Mouse (Mus musculus): ENCODE results near the gene 4930402H24Rik.

4930402H24Rik gene

DNA sequence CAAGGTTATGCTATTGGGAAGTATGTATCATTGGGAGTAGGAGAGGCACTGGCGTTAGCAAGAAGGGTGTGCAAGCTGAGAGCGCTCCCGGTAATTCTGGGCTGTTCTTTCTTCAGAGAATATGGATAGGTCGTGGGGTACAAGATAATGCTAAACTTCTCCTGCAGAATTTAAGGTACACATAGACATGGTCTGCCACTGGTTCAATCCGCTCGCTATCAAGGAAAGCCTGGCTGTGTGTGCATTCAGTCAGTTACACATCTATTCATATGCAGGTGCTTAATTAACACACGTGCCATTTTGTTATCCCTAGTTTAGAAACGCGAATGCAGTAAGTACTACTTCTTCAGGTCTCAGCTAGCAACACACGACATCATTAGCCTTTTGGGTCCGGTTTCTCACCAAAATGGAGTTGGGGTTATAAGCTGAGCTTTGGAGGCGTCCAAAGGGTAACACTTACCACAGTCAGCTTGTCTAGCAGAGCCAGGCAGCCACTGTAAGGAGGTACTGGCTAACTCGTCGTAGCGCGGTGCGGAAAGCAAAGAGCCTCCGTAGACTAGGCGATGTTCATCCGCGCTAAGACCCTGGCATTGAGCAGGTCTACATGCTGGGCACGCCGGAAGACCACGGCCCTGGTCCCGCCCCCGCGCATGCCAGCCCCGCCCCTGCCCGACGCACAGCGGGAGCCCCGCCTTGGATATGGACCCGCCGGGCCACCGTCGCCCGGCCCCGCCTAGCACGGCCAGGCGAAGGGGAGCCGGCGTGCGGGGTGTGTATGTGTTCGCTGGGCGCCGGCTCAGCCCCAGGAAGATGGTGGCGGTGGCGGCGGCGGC is at the start of gene 4930402H24Rik, which contains the start of gene Atrn:
Gene 4930402H24Rik, minus strand, starts transcription at position 656 of the 833 bp plus-strand sequence.
Gene Atrn, plus strand, starts transcription at position 745 of the 833 bp plus-strand sequence.
- DNase-seq: peak; percentile 88

DNA sequence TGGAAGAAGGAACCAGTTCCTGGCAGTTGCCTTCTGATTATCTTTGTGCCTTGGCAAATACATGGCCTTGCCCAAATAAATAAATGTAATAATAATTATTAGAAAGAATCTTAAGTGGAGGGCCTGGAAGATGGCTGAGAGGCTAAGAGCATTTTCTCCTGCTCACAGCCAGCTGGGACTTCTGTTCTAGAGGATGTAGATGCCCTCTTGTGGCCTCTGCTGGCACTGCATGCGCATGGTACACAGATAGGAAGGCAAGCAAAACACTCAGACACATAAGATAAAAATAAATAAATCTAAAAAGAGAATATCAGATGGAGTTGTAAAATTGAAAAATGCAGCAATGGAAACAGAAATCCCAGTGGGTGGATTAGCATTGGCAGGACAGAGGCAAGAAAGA is 44.3 kb upstream of the 4930402H24Rik start:
- DNase-seq: peak; percentile 80

DNA sequence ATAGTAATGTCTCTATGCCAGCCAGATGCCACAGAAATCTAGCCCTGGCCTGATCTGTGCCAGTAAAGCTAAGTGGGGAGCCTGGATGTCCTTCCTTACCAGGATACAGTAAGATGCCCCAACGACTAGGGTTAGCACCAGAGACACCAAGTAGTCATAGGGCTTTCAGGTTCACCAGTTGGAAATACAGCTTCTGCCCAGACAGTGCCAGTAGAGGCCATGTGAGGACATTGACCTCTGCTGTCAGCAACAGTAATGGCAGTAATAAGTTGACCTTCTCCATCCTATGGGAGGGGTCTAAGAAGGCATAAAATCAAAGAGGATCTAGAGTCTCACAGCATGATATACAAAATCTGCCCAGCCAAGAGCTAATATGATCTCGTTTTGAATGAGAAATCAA is 43.6 kb upstream of the 4930402H24Rik start:
- no peak for DNase-seq

DNA sequence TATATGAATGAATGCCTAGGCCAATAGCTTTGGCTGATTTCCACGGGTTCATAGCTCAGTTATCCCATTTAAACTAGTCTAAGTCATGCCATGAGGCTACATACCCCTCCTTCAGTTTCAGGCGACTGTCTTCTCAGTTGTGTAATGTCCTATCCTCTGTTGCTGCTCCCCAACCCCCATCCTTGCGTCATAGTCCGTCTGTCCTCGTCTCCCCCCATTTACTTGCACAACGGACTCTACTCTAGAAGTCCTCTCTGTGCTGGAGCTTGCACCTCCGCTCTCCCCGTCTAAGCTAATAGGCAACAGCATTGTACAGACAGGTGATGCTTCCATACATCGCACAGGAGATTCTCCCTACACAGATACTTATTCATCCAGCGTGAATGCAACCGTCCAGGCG is 26.7 kb upstream of the 4930402H24Rik start:
- no peak for DNase-seq

DNA sequence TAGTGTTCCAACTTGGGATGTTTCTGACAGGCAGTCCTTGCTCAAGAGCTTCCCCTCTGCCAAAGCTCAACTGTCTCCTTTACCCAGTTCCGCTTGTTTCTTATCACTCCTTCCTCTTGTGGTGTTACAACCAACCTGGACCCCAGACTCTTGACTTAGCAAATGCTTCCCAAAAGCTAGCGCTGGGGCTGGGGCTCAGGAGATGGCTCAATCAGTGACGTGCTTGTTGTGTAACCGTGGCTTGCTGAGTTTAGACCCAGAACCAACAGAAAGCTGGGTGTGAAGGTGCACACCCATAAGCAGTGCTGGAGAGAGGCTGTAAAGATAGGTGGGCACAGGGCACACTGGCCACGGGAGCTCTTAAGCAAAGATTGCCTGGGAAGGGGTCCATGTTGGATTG is 23.8 kb upstream of the 4930402H24Rik start:
- DNase-seq: no peak

DNA sequence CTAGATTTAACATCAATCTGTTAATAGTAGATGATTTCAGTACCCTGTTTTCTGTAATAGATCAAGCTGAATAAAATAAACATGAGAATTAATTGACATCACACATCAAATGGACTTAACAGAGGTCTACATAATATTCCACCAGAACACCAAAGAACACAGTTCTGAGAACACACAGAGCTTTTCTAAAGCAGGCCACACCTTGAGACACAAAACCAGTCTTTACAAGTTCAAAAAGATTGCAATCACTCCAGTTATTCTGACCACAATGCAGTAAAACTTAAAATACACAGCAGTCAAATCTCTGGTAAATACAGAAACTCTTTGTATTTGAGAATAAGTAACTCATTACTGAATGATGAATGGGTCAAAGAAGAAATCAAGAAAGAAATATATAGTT is 22.3 kb upstream of the 4930402H24Rik start:
- DNase-seq: no peak

DNA sequence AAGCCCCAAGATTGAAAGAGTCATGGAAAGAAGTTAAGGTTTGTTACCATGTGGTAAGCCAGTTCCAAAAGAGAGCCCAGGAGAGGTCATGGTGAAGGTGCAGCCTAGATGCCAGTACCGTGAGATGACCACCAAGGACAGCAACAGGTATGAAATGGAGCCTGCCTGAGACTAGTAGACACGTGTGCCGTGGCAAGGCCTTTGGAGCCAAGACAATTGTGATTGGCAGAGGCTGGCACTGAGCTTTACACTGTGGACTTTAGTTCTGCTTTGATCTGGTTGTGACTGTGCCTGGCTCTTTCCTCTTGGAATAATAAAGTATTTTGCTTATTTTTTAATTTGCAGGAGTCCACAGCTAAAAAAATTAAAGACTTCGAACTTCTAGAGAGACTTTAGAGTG is 21.8 kb upstream of the 4930402H24Rik start:
- no peak for DNase-seq

DNA sequence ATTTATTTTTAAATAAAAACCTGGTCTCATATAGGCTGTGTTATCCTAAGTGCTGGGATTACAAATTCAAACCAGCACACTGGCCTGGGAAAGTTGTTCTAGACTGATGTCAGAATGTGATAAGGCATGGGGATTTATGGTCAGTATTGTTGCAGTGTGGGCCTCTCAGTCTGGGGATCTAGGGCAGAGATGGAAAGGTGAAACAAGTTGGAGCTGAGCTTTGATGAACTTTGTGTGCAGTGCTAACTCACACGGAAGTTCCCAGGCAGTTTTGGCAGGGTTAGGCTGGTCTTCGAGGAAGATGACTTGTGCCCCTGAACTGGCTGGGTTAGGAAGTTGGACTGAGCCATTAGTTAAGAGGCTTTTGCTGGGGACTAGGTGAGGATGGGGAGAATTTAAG is 18.7 kb upstream of the 4930402H24Rik start:
- DNase-seq: no peak

DNA sequence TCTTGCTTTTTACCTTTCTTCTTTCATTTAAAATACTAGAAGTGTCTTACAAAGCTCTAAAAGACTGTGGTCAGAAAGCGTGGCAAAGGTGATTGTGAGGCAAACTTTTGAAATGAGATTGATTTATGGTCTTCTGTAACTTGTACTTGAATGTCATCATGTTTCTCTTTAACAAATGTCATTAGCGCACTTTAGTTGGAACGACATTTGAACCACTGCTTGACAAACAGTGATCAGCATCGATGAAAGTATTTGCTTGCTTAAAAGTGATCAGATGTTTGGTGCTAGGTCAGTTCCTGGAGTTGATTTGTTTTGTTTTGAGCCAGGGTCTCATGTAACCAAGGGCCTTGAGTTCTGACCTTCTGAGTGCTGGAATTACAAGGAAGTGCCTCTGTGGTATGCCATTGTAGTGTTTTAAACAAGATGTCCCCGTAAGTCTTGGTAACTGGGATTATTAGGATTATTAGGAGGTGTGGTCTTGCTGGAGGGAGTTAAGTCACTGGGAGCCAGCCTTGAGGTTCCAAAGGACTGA is 12.9 kb upstream of the 4930402H24Rik start:
- no peak for DNase-seq

DNA sequence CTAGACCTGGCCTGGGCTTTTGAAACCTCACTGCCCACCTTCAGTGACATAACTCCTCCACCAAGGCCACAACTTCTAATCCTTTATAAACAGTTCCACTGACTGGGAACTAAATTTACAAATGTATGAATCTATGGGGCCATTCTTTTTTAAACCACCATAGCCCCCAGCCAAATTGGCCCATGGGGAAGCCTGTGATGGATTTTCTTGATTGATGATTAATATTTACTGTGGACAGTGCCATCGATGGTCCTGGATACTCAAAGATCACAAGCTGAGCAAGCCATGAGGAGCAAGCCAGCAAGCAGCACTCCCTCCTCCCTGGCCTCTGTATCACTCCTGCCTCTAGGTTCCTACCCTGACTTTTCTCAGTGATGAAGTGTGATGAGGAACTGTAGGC is 11.5 kb upstream of the 4930402H24Rik start:
- no peak for DNase-seq

DNA sequence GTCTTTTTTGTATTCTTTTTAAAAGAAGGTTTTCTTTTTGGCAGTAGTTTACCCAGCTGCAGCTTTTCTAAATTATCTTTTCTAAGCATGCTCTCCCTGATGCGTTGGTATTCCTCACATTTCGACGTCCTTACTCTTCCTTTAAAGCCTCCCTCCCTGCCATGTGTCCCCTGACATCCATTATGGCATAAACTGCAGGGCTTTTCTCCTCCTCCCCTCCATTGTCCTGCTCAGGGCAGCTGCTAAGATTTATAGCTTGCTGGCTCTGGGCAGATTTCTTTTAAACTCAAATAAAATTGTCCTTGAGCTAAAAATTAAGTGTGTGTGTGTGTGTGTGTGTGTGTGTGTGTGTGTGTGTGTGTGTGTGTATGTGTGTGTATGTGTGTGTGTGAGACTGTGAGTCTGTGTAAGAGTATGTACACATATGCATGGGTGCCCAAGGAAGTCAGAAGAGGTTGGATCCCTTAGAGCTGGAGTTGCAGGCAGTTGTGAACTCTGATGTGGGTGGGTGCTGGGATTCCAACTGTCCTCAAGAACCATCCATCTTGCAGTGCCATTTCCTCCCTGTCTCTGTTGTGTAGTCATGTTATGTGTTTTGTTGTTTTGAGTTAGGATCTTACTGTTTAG is 10.4 kb upstream of the 4930402H24Rik start:
- no peak for DNase-seq

DNA sequence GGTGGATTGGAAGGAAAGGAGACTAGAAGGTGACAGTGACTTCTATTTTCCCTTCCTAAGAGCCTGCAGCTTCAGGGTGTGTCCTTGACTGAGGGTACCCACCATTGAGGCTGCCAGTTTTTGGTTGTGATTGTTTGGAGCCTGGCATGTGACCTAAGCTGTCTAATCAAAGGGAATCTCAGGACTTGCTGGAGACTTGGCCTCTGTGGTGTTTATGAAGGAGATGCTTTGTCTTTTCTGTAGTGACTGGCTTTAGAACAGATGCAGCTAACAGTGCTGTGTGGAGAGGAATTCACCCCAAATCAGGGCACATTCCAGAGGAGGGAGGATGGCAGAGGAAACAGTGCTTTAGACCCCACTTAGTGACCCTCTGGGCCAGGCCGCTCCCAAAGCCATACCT is 8.7 kb upstream of the 4930402H24Rik start:
- no peak for DNase-seq

DNA sequence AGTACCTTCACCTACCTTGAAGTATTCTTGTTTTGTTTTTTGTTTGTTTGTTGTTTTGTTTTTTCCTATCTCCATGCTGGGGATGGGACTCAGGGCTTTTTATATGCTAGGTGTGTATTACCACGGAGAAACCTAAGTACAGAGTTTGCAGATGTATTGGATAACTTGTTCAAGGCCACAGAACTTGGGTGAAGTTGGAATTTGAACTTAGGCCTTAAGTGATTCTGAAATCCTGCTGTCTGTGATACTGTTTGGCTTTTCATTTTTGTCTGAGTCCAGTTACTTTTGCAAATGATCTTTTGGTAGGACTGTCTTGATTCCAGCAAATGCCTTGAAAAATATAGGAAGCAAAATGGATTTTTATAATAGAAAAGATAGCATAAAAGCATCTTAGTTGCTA is 5.5 kb upstream of the 4930402H24Rik start:
- no peak for DNase-seq

DNA sequence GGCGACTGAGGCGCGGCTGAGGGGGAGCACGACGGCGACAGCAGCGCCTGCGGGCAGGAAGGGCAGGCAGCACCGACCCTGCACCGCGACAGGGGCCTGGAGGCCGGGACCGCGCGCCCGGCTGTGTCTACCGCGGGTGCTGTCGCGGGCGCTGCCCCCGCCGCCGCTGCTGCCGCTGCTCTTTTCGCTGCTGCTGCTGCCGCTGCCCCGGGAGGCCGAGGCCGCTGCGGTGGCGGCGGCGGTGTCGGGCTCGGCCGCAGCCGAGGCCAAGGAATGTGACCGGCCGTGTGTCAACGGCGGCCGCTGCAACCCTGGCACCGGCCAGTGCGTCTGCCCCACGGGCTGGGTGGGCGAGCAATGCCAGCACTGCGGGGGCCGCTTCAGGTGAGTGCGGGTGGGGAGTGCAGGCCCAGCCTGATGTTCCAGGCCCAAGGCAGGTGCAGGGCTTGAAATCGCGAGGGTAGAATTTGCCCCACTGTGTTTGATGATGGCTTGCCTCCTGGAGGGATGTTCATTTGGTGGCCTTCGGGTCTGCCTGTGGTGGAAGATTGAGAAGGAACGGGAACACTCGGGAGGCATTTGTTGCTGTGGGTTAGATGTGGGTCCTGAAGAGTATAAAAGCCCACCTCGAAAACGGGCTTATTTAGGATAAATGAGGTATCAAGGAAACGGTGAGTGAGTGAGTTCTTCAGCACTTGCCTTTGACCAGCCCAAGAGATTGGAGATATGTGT is 544 bp upstream of the 4930402H24Rik start:
- peak; percentile 40 for DNase-seq

DNA sequence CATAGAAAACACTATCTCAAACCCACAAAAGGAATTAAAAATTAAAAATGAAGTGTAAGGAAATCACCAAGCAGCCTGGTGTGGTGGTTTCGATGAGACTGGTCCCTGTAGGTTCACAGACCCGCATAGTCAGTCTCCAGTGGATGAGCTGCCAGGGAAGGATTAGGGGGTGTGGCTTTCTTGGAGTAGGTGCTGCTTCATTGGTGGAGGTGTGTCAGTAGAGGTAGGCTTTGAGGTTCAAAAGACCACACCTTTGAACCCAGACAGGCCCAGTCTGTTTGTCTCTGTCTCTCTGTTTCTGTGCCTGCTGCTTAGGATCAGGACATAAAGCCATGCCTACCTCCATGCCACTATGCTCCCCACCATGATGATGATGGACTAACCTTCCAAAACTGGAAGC is 7.4 kb downstream of the 4930402H24Rik start:
- DNase-seq: no peak

DNA sequence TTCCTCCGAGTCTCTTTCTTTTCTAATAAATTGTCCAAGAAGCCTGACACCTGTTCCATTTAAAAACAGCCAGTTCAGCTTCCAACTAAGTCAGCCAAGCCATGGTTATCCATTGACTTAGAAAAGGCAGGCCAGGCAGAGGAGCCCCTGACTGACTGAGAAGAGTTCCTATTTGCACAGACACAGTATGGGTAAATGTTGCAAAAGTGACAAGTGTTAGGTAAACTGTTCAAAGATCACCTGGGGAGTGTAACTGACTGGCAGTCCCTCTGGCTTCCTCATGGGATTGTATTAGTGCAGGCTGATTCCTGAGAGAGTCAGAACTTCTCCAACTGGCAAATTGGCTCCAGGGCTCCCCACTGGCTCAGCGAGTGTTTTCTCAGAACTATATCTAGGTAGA is 8.3 kb downstream of the 4930402H24Rik start:
- DNase-seq: no peak

DNA sequence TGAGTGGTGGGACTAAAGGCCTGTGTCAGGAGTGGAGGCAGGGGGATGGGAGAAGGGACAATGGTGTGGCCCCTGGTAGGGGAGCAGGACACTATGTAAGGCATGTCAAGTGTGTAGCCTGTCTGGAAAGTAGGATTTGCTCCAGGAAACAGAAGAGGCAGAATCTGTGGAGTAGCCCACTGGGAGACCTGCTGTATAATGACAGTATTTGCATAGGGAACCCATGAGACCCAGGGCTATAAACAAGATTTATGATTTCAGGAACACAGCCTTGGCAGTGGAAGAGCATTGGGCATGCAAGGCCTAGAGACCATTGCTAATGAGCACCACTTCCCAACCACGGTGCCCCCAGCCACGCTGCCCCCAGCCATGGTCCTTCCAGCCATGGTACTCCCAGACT is 9.3 kb downstream of the 4930402H24Rik start:
- no peak for DNase-seq

DNA sequence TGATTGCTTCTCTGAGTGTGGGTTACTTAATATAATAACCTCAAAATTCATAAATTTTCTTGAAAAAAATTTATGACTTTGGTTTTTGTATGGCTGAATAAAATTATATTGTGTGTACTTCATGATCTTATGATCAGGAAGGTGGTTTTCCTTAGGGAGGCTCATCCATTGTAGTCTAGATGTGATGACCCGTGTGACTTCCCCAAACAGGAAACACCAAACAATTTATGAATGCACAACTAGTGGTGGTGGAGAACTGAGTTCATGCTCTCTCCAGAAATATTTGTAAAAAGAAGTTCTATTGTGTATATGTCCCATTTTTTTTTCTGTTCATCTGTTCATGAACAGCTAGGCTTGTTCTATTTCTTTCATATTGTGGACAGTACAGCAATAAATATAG is 18.8 kb downstream of the 4930402H24Rik start:
- DNase-seq: no peak

DNA sequence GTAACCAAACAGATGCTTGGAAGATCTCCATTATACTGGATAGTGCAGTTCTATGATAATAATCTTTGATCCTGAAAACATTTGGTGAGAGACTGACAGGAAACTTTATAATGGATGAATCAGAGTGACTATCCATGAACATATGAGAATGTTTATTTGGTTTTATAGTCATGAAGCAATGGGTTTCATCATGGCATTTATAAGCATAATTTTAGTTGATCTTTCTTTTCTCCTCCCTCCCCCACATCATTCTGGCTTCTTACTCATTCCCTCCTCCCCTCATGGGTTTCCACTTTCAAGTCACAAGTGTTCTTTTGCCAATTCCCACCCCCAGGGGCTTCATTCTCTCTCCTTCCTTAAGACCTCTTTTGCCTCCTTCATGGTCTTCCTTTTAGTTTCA is 19.2 kb downstream of the 4930402H24Rik start:
- DNase-seq: no peak

DNA sequence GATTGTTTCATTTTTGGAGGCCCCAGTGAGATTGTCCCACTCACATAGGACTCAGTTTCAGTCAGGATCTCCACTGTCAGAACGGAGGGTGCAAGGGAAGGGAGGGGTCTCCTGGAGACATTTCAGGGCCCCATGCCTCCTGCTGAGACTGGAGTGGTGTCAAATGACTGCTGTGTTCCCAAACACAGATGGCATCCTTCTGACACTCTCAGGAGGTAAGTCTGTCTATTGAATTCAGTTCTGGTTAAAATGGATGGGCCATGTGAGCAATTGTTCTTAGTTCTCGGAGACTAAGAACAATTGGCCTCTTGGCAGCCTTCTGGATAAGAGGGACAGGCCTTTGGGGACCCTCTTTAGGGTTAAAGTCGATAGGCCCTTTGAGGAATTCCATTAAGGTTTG is 28.8 kb downstream of the 4930402H24Rik start:
- no peak for DNase-seq

DNA sequence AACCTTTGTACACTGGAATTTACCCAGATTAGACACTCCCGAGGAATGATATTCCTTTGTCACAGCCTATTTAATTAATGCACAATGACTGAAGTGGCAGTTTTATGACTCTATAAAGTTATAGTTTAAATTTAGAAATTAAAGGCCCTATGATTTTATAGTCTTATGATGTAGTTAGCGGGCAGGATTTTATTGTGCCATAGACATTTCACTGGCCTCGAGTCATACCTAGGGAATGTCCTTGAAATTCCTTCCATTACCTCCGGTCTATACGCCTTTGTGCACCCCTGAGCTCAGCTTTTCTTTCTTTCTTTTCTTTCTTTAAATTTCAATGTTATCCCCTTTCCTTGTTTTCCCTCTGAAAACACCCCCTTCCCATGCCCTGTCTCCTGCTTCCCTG is 35.3 kb downstream of the 4930402H24Rik start:
- DNase-seq: no peak

DNA sequence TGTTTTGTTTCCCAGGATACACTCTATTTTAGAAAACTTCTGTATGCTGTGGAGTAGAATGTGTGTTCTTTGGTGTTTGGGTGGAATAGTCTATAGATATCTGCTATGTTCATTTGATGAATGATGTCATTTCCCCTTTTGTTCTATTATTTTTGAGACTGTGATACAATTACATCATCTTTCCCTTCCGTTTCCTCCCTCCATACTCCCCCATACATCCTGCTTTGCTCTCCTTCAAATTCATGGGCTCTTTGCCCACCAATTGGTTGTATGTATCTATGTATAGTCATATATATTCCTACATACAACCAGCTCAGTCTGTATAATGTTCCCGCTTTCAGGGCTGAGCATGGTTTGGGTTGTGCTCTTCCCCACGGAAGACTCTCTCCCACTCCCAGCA is 44.1 kb downstream of the 4930402H24Rik start:
- no peak for DNase-seq

DNA sequence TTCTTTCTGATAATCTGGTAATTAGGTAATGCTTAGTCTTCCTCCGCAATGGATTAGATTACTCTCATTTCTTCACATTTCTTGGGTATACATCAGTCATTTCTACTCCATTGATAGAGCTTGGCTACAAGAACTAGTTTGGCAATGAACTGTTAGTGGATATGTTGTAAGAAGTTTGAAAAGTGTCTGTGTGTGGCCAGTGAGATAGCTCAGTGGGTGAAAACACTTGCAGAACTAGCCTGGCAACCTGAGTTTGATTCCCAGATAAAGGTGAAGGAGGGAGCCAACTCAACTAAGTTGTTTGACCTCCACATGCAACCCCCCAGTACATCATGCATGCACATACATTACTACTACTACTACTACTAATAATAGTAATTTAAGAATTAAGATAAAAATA is 53.2 kb downstream of the 4930402H24Rik start:
- no peak for DNase-seq

Data from cerebellum, adult 11 months (tissue).